Mouse (Mus musculus) hindbrain, embryonic 12.5 days (tissue): ENCODE data around the gene Pitpnc1. TPM values are rescaled to one million over a fixed set of nuclear protein-coding genes. Genes with fewer than 3 reads are reported as not detected.

Experiments used
- ATAC-seq: fragments of 200-750 bp; cut with Nextera tagmentation; 2 replicates; pipeline ENCODE4 v1.8.0; 2017; ENCODE audit warnings: moderate TSS enrichment; ENCODE audit not compliant: low FRiP score
- H3K27ac ChIP-seq: fragments of 300-500 bp; sonication (generic); 2 replicates; pipeline ENCODE4 v1.5.1; 2016; ENCODE audit warnings: mild to moderate bottlenecking
- H3K27me3 ChIP-seq: fragments of 300-500 bp; sonication (generic); 2 replicates; pipeline ENCODE4 v1.6.1; 2016; ENCODE audit warnings: mild to moderate bottlenecking
- H3K36me3 ChIP-seq: fragments of 300-500 bp; sonication (generic); 2 replicates; pipeline ENCODE4 v1.6.1; 2016; ENCODE audit warnings: mild to moderate bottlenecking
- H3K4me1 ChIP-seq: fragments of 300-500 bp; sonication (generic); 2 replicates; pipeline ENCODE4 v1.6.1; 2016
- H3K4me2 ChIP-seq: fragments of 300-500 bp; sonication (generic); replicated peaks from 2 replicates; pipeline ENCODE4 v1.6.1; 2016; ENCODE audit warnings: mild to moderate bottlenecking
- H3K4me3 ChIP-seq: fragments of 300-500 bp; sonication (generic); 2 replicates; pipeline ENCODE4 v1.5.1; 2016; ENCODE audit warnings: mild to moderate bottlenecking
- H3K9ac ChIP-seq: fragments of 300-500 bp; sonication (generic); 2 replicates; pipeline ENCODE4 v1.6.1; 2016; ENCODE audit warnings: mild to moderate bottlenecking, moderate library complexity
- H3K9me3 ChIP-seq: fragments of 300-500 bp; sonication (generic); replicated peaks from 2 replicates; pipeline ENCODE4 v1.6.1; 2016; ENCODE audit warnings: mild to moderate bottlenecking
- WGBS: fragments of 180-500 bp; shearing (Covaris S2); methylation state at CpG from one replicate; pipeline ENCODE4 v1.1.7; 2016; 5-methylcytosine and 5-hydroxymethylcytosine counted together
- polyA plus RNA-seq: library from polyadenylated mRNA; unstranded; fragments of >200 nt; fragmentation: Nextera tagmentation; extraction: Ambion mirVana; gene quantifications from 2 replicates; pipeline ENCODE4 v1.2.1, GENCODE M21; 2016

The Pitpnc1 gene
- polyA plus RNA-seq, 1 experiment from 2014 or later, result 36.5 TPM

GRCm38 (mm10) chr11:107390540-107390939, 80.0 kb downstream of the Pitpnc1 start:
- Histone ChIP-seq H3K4me2 (no peak overlapping the region), H3K9me3 (no peaks in the 10 kb centered on the region), H3K27ac (no peak overlapping the region), H3K36me3 (no peaks in the 10 kb centered on the region), H3K4me1 (peaks cover 15% of the 10 kb centered on the region), H3K9ac (no peak overlapping the region), H3K4me3 (no peak overlapping the region), H3K27me3 (no peaks in the 10 kb centered on the region)
- WGBS, result 25% methylated on average over 2 of the region's 2 CpGs
- ATAC-seq, result no peak

- H3K27me3 ChIP-seq, result no peaks in the 10 kb centered on the region
- no peak for ATAC-seq
- no peak overlapping the region for H3K4me2 ChIP-seq
- 61% methylated on average over 10 of the region's 10 CpGs for WGBS
- no peak overlapping the region for H3K9ac ChIP-seq
- H3K4me3 ChIP-seq, result no peak overlapping the region
- peaks cover 15% of the 10 kb centered on the region for H3K4me1 ChIP-seq
- H3K36me3 ChIP-seq, result no peaks in the 10 kb centered on the region
- H3K27ac ChIP-seq, result no peak overlapping the region
- H3K9me3 ChIP-seq, result no peaks in the 10 kb centered on the region
Measured at GRCm38 (mm10) chr11:107390001-107390400, 80.5 kb downstream of the Pitpnc1 start.

DNA sequence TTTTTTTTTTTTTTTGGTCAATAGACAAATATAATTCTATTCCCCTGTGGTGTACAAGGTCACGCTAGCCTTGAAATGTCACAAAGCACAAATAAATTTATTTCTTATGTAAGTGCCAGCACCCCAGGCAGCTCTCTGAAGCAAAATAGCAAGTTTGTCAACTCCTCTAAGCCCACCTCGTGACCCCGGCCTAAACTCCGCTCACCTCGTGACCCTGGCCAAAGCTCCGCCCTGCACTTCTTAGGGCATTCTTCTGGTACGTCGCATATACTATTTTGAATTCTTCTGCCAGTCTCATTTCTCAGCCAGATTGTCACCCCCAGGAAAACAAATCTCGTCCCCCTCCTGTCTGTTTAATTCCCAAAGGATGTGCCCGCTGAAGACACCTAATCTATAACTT, 84.0 kb downstream of the Pitpnc1 start:
- Histone ChIP-seq H3K9ac (no peak overlapping the region), H3K4me3 (no peak overlapping the region), H3K9me3 (no peaks in the 10 kb centered on the region), H3K4me1 (peaks cover 26% of the 10 kb centered on the region), H3K27ac (no peak overlapping the region), H3K27me3 (no peaks in the 10 kb centered on the region), H3K36me3 (no peaks in the 10 kb centered on the region), H3K4me2 (no peak overlapping the region)
- WGBS, result 81% methylated on average over 10 of the region's 10 CpGs
- no peak for ATAC-seq

- Histone ChIP-seq H3K9me3 (no peaks in the 10 kb centered on the region), H3K9ac (no peak overlapping the region), H3K4me3 (no peak overlapping the region), H3K27ac (no peak overlapping the region), H3K4me2 (no peak overlapping the region), H3K27me3 (no peaks in the 10 kb centered on the region), H3K36me3 (no peaks in the 10 kb centered on the region), H3K4me1 (peaks cover 16% of the 10 kb centered on the region)
- WGBS, result 66% methylated on average over 4 of the region's 4 CpGs
- no peak for ATAC-seq
Measured at GRCm38 (mm10) chr11:107385306-107385705, 85.2 kb downstream of the Pitpnc1 start.

GRCm38 (mm10) chr11:107383985-107384384, 86.5 kb downstream of the Pitpnc1 start:
- ATAC-seq, result no peak
- WGBS, result 58% methylated on average over 6 of the region's 6 CpGs
- H3K27me3 ChIP-seq, result no peaks in the 10 kb centered on the region
- no peaks in the 10 kb centered on the region for H3K9me3 ChIP-seq
- no peak overlapping the region for H3K4me2 ChIP-seq
- no peak overlapping the region for H3K27ac ChIP-seq
- peaks cover 10% of the 10 kb centered on the region for H3K4me1 ChIP-seq
- H3K36me3 ChIP-seq, result no peaks in the 10 kb centered on the region
- H3K9ac ChIP-seq, result no peak overlapping the region
- no peak overlapping the region for H3K4me3 ChIP-seq

DNA sequence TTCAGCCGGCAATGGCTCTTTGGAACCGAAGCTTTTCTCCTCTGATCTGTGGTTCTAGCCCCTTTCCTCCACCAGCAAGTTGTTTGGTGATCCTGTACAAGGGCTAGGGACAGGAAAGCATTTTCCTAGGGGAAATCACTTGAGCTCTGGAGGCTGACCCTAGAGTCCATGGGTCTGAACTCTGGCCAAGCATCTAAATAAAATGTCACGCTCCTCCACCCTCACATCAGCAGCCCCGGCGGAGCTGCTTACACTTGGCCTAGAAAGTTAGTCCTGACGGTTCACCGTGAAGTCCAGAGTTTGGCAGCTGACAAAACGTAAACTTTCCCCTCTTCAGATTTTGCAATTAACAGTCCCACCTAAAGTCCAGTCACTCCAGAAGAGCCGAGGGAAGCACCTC, 90.5 kb downstream of the Pitpnc1 start:
- no peaks in the 10 kb centered on the region for H3K27me3 ChIP-seq
- no peak overlapping the region for H3K27ac ChIP-seq
- no peaks in the 10 kb centered on the region for H3K9me3 ChIP-seq
- no peak overlapping the region for H3K9ac ChIP-seq
- H3K4me3 ChIP-seq, result no peak overlapping the region
- 77% methylated on average over 9 of the region's 9 CpGs for WGBS
- H3K4me2 ChIP-seq, result no peak overlapping the region
- no peak for ATAC-seq
- peaks cover 20% of the 10 kb centered on the region for H3K4me1 ChIP-seq
- H3K36me3 ChIP-seq, result no peaks in the 10 kb centered on the region

DNA sequence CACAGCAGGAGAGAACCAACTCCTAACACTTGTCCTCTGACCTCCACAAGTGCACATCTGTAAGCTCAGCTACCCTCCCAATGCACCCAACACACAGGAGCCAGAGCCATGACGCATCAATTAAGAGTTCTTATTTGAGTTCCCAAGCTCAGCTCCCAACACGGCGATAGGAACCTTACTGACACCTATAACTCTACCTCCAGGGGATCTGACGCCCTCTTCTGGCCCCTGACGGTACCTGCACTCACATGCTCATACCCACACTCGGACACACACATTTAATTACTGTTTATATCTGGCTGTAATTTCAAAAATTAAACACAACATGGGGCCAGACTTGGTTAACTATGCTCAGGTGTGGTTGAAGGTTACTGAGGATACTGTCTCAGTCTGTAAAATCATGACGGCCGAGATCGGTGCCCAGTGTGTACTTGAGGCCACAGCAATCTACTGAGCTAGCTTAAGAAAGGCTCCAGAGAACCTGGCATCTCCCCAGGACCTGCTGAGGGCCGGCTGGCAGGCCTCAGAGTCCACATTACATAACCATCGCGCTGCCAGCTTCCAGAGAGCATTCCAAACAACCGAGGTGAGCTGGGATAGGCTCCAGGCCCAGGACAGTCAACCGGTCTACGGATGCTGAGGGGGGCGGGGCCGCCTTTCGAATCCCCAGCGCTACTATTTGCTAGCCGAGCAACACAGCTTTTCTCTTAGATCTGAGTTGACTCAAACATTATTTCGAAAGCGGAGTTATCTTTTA, 91.2 kb downstream of the Pitpnc1 start:
- Histone ChIP-seq H3K27ac (no peak overlapping the region), H3K36me3 (no peaks in the 10 kb centered on the region), H3K4me1 (peaks cover 15% of the 10 kb centered on the region), H3K4me2 (no peak overlapping the region), H3K9ac (no peak overlapping the region), H3K9me3 (no peaks in the 10 kb centered on the region), H3K4me3 (no peak overlapping the region), H3K27me3 (no peaks in the 10 kb centered on the region)
- no peak for ATAC-seq
- WGBS, result 90% methylated on average over 22 of the region's 22 CpGs

- no peak overlapping the region for H3K4me3 ChIP-seq
- 95% methylated on average over 6 of the region's 6 CpGs for WGBS
- H3K4me1 ChIP-seq, result peaks cover 13% of the 10 kb centered on the region
- H3K27ac ChIP-seq, result no peak overlapping the region
- no peaks in the 10 kb centered on the region for H3K36me3 ChIP-seq
- no peak for ATAC-seq
- no peaks in the 10 kb centered on the region for H3K27me3 ChIP-seq
- no peak overlapping the region for H3K4me2 ChIP-seq
- H3K9ac ChIP-seq, result no peak overlapping the region
- H3K9me3 ChIP-seq, result no peaks in the 10 kb centered on the region
Measured at GRCm38 (mm10) chr11:107377326-107377725, 93.2 kb downstream of the Pitpnc1 start.

- no peak overlapping the region for H3K4me3 ChIP-seq
- H3K9me3 ChIP-seq, result no peaks in the 10 kb centered on the region
- no peaks in the 10 kb centered on the region for H3K27me3 ChIP-seq
- no peak for ATAC-seq
- H3K36me3 ChIP-seq, result no peaks in the 10 kb centered on the region
- peaks cover 15% of the 10 kb centered on the region for H3K4me1 ChIP-seq
- H3K4me2 ChIP-seq, result no peak overlapping the region
- 50% methylated on average over 12 of the region's 12 CpGs for WGBS
- no peak overlapping the region for H3K9ac ChIP-seq
- H3K27ac ChIP-seq, result 0 out of 2 replicates have a peak overlapping the region, but pooled peaks have one; percentile 35
Measured at GRCm38 (mm10) chr11:107376272-107376671, 94.2 kb downstream of the Pitpnc1 start.

DNA sequence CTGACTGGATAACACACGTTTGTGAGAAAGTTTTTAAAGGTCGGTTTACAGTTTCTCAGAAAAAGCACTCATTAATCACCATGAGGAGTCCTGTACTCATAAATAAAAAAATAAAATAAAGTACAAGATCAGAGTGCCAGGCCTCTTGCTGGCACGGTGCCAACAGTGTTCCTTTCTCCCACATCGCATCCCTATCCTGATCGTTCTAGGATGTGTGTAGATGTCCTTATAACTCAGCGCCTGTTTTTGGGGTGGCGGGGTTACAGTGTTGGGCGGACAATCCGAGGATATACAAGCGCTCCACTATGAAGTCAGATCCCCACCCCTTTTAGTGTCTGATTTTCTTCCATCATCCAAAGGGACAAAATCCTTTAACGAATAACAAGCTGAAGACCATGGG, 94.7 kb downstream of the Pitpnc1 start:
- 87% methylated on average over 11 of the region's 11 CpGs for WGBS

DNA sequence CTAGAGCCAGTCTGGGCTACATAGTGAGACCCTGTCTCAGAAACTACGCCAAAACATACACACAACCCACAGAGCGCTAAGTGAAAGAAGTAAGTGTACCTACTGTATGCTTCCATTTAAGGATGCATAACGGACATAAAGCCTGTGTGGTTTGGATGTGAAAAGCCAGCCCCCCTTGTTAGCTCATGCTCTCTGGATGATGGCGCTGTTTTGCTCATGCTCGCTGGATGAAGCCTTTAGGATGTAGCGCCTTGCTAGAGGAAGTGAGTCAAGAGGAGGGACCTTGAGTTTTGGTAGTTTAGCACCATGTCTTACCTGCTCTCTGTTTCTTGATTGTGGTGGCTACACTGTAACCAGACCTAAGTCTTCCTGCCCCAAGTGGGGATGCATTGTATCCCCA, 96.9 kb downstream of the Pitpnc1 start:
- Histone ChIP-seq H3K36me3 (no peaks in the 10 kb centered on the region), H3K27me3 (no peaks in the 10 kb centered on the region), H3K9ac (no peak overlapping the region), H3K27ac (no peak overlapping the region), H3K4me3 (no peak overlapping the region), H3K4me2 (no peak overlapping the region), H3K9me3 (no peaks in the 10 kb centered on the region), H3K4me1 (peaks cover 18% of the 10 kb centered on the region)
- no peak for ATAC-seq
- WGBS, result 95% methylated on average over 6 of the region's 6 CpGs

More for the DNA sequence above, 94.7 kb downstream of the Pitpnc1 start:
- Histone ChIP-seq H3K4me2 (no peak overlapping the region), H3K9me3 (no peaks in the 10 kb centered on the region), H3K4me3 (no peak overlapping the region), H3K4me1 (peaks cover 18% of the 10 kb centered on the region), H3K27ac (no peak overlapping the region), H3K27me3 (no peaks in the 10 kb centered on the region), H3K9ac (no peak overlapping the region), H3K36me3 (no peaks in the 10 kb centered on the region)
- no peak for ATAC-seq

- peaks cover 18% of the 10 kb centered on the region for H3K4me1 ChIP-seq
- H3K4me2 ChIP-seq, result no peak overlapping the region
- ATAC-seq, result no peak
- no peak overlapping the region for H3K9ac ChIP-seq
- no peaks in the 10 kb centered on the region for H3K36me3 ChIP-seq
- H3K4me3 ChIP-seq, result no peak overlapping the region
- no peaks in the 10 kb centered on the region for H3K9me3 ChIP-seq
- peak overlapping the region; percentile 36 for H3K27ac ChIP-seq
- 96% methylated on average over 4 of the region's 4 CpGs for WGBS
- no peaks in the 10 kb centered on the region for H3K27me3 ChIP-seq
Measured at GRCm38 (mm10) chr11:107373154-107373553, 97.3 kb downstream of the Pitpnc1 start.

GRCm38 (mm10) chr11:107372688-107373087, 97.8 kb downstream of the Pitpnc1 start:
- WGBS, result 55% methylated on average over 7 of the region's 7 CpGs

More at GRCm38 (mm10) chr11:107372688-107373087, 97.8 kb downstream of the Pitpnc1 start:
- no peak overlapping the region for H3K4me2 ChIP-seq
- H3K27ac ChIP-seq, result peak overlapping the region; percentile 36
- no peaks in the 10 kb centered on the region for H3K36me3 ChIP-seq
- H3K9me3 ChIP-seq, result no peaks in the 10 kb centered on the region
- H3K4me1 ChIP-seq, result peaks cover 18% of the 10 kb centered on the region
- H3K9ac ChIP-seq, result no peak overlapping the region
- H3K27me3 ChIP-seq, result no peaks in the 10 kb centered on the region
- no peak overlapping the region for H3K4me3 ChIP-seq
- no peak; the same call in 1 of the 2 replicates for ATAC-seq
